Comparison of ENCODE assay signal across 8 mouse cellular contexts in the genomic region with DNA sequence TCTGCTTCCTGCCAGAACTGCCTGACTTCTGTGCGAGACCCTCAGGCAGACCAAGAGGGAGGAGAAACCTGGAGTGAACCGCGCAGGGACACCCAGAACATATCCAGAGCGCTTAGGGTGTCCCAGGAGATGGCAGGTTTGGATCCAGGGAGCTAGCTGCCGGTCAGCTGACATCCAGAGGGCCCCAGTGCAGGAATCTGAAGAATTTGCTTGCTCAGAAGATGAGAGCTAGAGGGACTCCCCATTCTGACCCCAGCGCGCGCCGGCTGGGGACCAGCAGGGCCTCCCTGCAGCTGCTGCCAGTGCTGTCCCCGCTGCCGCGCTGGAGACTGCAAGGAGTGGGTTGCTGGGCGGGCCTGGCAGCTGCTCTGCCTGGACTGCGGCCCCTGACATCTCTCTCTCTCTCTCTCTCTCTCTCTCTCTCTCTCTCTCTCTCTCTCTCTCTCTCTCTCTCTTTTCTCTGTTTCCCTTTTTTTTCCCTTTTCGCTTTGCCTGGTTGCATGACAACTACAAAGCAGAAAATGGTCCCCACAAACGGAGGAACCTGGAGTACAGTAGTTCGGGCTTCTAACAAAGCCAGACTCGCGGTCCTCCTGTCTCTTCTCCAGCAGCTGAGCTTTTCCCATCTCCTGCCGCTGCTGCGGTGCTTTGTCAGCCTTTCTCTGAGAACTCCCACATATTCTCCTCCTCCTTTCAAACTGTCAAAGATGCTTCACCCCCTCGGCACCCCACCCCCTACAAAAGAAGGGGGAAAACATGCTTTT.
DNase-seq lines count a peak whose midpoint lies in the region; ATAC-seq and TF ChIP-seq lines count a peak whose summit lies in the region.

No protein-coding gene starts in this region.

- peaks cover 1% of the 10 kb centered on the region; the same call in 1 of the 2 replicates for H3K9me3 ChIP-seq in forebrain, embryonic 10.5 days
- H3K9me3 ChIP-seq in liver, postnatal 0 days (ENCODE audit: low read length): no peaks in the 10 kb centered on the region

- peak overlapping the region; percentile 65 for H3K4me2 ChIP-seq in liver, postnatal 0 days (ENCODE audit: low read depth, low read length)

- peaks cover 39% of the 10 kb centered on the region for H3K4me1 ChIP-seq in forebrain, embryonic 10.5 days
- no peaks in the 10 kb centered on the region for H3K4me1 ChIP-seq in liver, postnatal 0 days (ENCODE audit: insufficient read depth)

- H3K36me3 ChIP-seq in forebrain, embryonic 10.5 days (replicated peaks): no peaks in the 10 kb centered on the region
- H3K36me3 ChIP-seq in liver, postnatal 0 days (replicated peaks; ENCODE audit: insufficient read depth, low read length): no peaks in the 10 kb centered on the region

- WGBS in forebrain, embryonic 10.5 days: under 1% methylated on average over 22 of the region's 22 CpGs
- WGBS in liver, postnatal 0 days (ENCODE audit: insufficient replicate concordance): 2% methylated on average over 20 of the region's 22 CpGs

- H3K27me3 ChIP-seq in forebrain, embryonic 10.5 days (ENCODE audit: poor library complexity, severe bottlenecking): 0 out of 2 replicates have a peak, but pooled peaks cover 3% of the 10 kb centered on the region
- H3K27me3 ChIP-seq in liver, postnatal 0 days (ENCODE audit: insufficient read depth, low read length): 0 out of 2 replicates have a peak, but pooled peaks cover 2% of the 10 kb centered on the region

- DNase-seq in heart, adult 11 months: peak; percentile 87
- DNase-seq in heart, adult 8-10 months (ENCODE audit: low spot score): no peak
- DNase-seq in forebrain, embryonic 10.5 days (ENCODE audit: extremely low spot score, low spot score): peak; percentile 72
- DNase-seq in heart, postnatal 25 days (ENCODE audit: low spot score): peak; percentile 1
- peak; percentile 3 to 11 for DNase-seq in layer of hippocampus, adult 18-20 months (ENCODE audit: low spot score in 2 of 2)
- peak; percentile 34 for DNase-seq in liver, postnatal 0 days
- DNase-seq in ovary, postnatal 14 days (ENCODE audit: low spot score): peak; percentile 20
- no peak for DNase-seq in thymus, adult 18-20 months

- H3K9ac ChIP-seq in liver, postnatal 0 days (replicated peaks): no peak overlapping the region

- TF ChIP-seq EP300 in liver, postnatal 0 days (IDR thresholded peaks at IDR 0.05; ENCODE audit: low read depth): no peak

- no peak for TF ChIP-seq CTCF in liver, postnatal 0 days (IDR thresholded peaks at IDR 0.05; ENCODE audit: low read depth)

- intact Hi-C loops in heart, postnatal 25 days (cut with DNase I): loop anchor here (5.0 kb wide), 3 partner anchors 395 to 1155 kb away; partner anchors contain the start of gene Fign

- ATAC-seq in liver, postnatal 0 days: 0 out of 2 replicates have a peak, but pooled peaks have one; percentile 33

- peak overlapping the region; percentile 51 for H3K4me3 ChIP-seq in forebrain, embryonic 10.5 days
- peak overlapping the region; percentile 33 for H3K4me3 ChIP-seq in liver, postnatal 0 days (ENCODE audit: low read depth, low read length)

- peak overlapping the region; percentile 88 for H3K27ac ChIP-seq in forebrain, embryonic 10.5 days
- H3K27ac ChIP-seq in liver, postnatal 0 days (ENCODE audit: low read depth): no peak overlapping the region

Comparison
In these comparisons a context has a peak if more than half of its experiments do, and no peak if none do; other contexts are left out.
1. DNase-seq: peak in heart, adult 11 months (single experiment), forebrain, embryonic 10.5 days (single experiment), heart, postnatal 25 days (single experiment), layer of hippocampus, adult 18-20 months (2 of 2), liver, postnatal 0 days (single experiment) and ovary, postnatal 14 days (single experiment); none in heart, adult 8-10 months (single experiment) and thymus, adult 18-20 months (0 of 2).